Mouse (Mus musculus) urinary bladder, postnatal 25 days (tissue): ENCODE data around the gene Tmem54.

Source experiments
- DNase-seq: peaks from one replicate; pipeline ENCODE4 v3.0.0; 2022; ENCODE audit warnings: low spot score

Tmem54 gene

DNA sequence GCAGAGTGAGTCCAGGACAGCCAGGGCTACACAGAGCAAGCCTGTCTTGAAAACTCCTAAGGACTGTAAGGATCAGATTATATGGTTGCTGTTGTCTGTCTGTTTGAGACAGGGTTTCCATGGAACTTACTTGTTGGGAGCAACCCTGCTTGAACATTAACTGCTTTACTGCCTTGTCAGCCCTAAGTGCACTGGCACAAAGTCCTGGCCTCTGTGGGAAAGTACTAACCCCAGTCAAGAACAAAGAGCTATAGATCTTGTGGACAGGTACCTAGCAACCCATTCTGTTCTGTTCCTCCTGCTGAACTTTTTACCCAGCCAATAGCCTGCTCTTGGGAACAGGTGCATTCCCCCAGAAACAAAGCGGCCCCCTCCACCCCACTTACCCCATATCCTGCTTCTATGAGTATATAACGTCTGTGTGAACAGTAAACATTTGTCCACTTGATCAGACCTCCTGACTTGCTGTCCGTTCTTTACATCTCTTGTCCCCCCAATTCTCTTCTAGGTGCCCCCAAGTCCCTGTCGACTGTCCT, 46.0 kb downstream of the Tmem54 start:
- DNase-seq, result no peak

DNA sequence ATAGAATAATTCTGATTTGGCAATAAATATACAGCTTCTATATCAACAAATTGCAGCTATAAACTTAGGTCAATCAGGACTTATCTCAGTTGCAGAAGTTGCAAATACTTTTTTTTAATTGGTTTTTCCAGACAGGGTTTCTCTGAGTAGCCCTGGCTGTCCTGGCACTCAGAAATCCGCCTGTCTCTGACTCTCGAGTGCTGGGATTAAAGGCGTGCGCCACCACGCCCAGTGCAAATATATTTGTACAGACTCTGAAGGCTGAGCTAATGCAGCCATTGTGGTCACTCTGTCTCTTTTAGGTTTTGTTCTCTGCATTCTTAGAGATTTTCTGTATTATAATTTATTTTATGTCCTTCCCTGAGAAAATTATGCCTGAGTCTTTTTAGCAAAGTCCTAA, 52.2 kb downstream of the Tmem54 start:
- DNase-seq, result no peak

DNA sequence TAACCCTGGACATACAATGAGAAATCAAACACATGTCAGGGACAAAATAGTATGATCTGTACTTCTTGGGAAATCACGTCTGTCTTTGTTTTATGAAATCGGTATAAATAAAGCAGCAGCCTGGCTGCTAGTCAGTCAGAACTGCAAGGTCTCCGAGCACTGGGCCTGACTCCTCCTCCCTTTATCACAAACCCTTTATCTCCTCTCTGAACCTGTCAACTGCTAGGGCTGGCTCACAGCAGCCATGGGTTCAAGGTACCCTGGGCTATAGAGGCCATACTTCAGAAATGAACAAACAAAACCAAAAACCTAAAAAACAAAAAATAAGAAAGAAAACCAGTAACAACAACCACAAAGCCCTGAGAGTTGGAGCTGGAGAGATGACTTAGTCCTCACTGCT, 53.2 kb downstream of the Tmem54 start:
- no peak for DNase-seq

DNA sequence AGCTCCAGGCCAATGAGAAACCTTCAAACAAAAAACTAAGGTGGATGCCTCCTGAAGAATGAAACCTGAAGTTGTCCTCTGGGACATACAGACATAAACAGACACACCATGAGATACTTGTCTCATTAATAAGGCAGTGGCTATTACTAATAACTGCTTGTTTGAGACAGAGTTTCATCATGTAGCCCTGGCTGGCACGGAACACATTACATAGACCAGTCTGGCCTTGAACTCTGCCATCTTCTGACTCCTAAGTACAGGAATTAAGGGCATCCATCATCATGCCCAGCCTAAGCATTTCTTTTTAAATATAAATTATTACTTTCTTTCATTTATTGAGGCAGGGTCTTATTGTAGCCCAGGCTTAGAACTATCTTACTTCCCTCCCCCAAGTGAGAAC, 55.7 kb downstream of the Tmem54 start:
- DNase-seq, result no peak
